Comparison of ENCODE assay signal across 9 mouse cellular contexts in genomic region chr1:73955259-73955842, GRCm38 (mm10).
DNase-seq lines count a peak whose midpoint lies in the region; ATAC-seq lines count a peak whose summit lies in the region.
"Had no signal": no experiment of that assay in that cellular context is flagged by ENCODE, and none has a peak within 500 bp of the region (broad histone marks: within the 10 kb centered on the region; RNA-seq: fewer than 3 reads in every experiment).

No protein-coding gene starts in this region.

- H3K9me3 ChIP-seq in heart, embryonic 14.5 days (ENCODE audit: control insufficient read depth, low read length) = no peaks in the 10 kb centered on the region
- H3K9me3 ChIP-seq in limb, embryonic 10.5 days (replicated peaks) = no peaks in the 10 kb centered on the region
- H3K9me3 ChIP-seq in stomach, embryonic 14.5 days (ENCODE audit: control insufficient read depth, low read depth, low read length) = no peaks in the 10 kb centered on the region

- ATAC-seq in heart, embryonic 14.5 days (ENCODE audit: insufficient number of reproducible peaks, insufficient read depth, low FRiP score, low read depth) = peak; percentile 42; the same call in 1 of the 2 replicates
- ATAC-seq in stomach, embryonic 14.5 days (ENCODE audit: insufficient number of reproducible peaks, insufficient read depth, low FRiP score, low read depth) = peak; percentile 68

- peak; percentile 33 for DNase-seq in 416B (ENCODE audit: low read depth)
- peak; percentile 65 for DNase-seq in adrenal gland, adult 8-10 months
- no peak for DNase-seq in limb, embryonic 10.5 days (ENCODE audit: low spot score)
- no peak for DNase-seq in layer of hippocampus, postnatal 10 days (ENCODE audit: low spot score in 2 of 2)
- DNase-seq in left cerebral cortex, adult 9 months (ENCODE audit: low spot score in 2 of 2) = no peak
- DNase-seq in cerebellum, adult 11-12 months = no peak

- peak overlapping the region; percentile 31 for H3K9ac ChIP-seq in heart, embryonic 14.5 days (ENCODE audit: low read length)
- no peak overlapping the region for H3K9ac ChIP-seq in stomach, embryonic 14.5 days (replicated peaks; ENCODE audit: low read depth, low read length)
- H3K9ac ChIP-seq: liver, embryonic 14.5 days had no signal

- no peak overlapping the region for H3K4me3 ChIP-seq in heart, embryonic 14.5 days (ENCODE audit: control insufficient read depth in 1 of 2, insufficient read depth in 1 of 2, low read depth in 1 of 2, low read length in 2 of 2)
- H3K4me3 ChIP-seq in limb, embryonic 10.5 days = no peak overlapping the region
- no peak overlapping the region for H3K4me3 ChIP-seq in stomach, embryonic 14.5 days (ENCODE audit: low read depth, low read length)

- no peaks in the 10 kb centered on the region for H3K27me3 ChIP-seq in heart, embryonic 14.5 days (ENCODE audit: control insufficient read depth, insufficient read depth, low read length)
- no peaks in the 10 kb centered on the region for H3K27me3 ChIP-seq in limb, embryonic 10.5 days (ENCODE audit: low read depth, poor library complexity, severe bottlenecking)
- H3K27me3 ChIP-seq in stomach, embryonic 14.5 days (ENCODE audit: control insufficient read depth, insufficient read depth, low read length) = no peaks in the 10 kb centered on the region

- peaks cover 63 to 92% of the 10 kb centered on the region in 2 experiments for H3K4me1 ChIP-seq in heart, embryonic 14.5 days (ENCODE audit: control insufficient read depth in 2 of 2, insufficient read depth in 2 of 2, low read length in 2 of 2)
- peaks cover 49% of the 10 kb centered on the region for H3K4me1 ChIP-seq in limb, embryonic 10.5 days
- peaks cover 52% of the 10 kb centered on the region for H3K4me1 ChIP-seq in stomach, embryonic 14.5 days (ENCODE audit: control insufficient read depth, insufficient read depth, low read length)

- H3K27ac ChIP-seq in heart, embryonic 14.5 days (replicated peaks in 1 of 2; ENCODE audit: control insufficient read depth in 1 of 2, insufficient read depth in 1 of 2, low read depth in 2 of 2, low read length in 2 of 2) = peak overlapping the region; percentile 79 to 84
- peak overlapping the region; percentile 61 for H3K27ac ChIP-seq in limb, embryonic 10.5 days
- H3K27ac ChIP-seq in stomach, embryonic 14.5 days (ENCODE audit: low read length) = peak overlapping the region; percentile 56
- H3K27ac ChIP-seq: liver, embryonic 14.5 days had no signal

- 6% methylated on average over 4 of the region's 4 CpGs for whole genome bisulfite sequencing in heart, embryonic 14.5 days
- 21% methylated on average over 4 of the region's 4 CpGs for WGBS in limb, embryonic 10.5 days
- 21% methylated on average over 4 of the region's 4 CpGs for WGBS in stomach, embryonic 14.5 days

- peaks cover 65% of the 10 kb centered on the region for H3K36me3 ChIP-seq in heart, embryonic 14.5 days (ENCODE audit: control insufficient read depth, insufficient read depth, low read length)
- peaks cover 61% of the 10 kb centered on the region for H3K36me3 ChIP-seq in limb, embryonic 10.5 days
- H3K36me3 ChIP-seq in stomach, embryonic 14.5 days (ENCODE audit: control insufficient read depth, insufficient read depth, low read length) = peaks cover 10% of the 10 kb centered on the region

- peak overlapping the region; percentile 31 for H3K4me2 ChIP-seq in heart, embryonic 14.5 days (ENCODE audit: low read length)
- H3K4me2 ChIP-seq in stomach, embryonic 14.5 days (replicated peaks; ENCODE audit: low read depth, low read length) = peak overlapping the region; percentile 5; the same call in 1 of the 2 replicates

Comparison
In these comparisons a context has a peak if more than half of its experiments do, and no peak if none do; other contexts are left out.
1. DNase-seq: peak in 416B (single experiment) and adrenal gland, adult 8-10 months (single experiment); none in limb, embryonic 10.5 days (single experiment), layer of hippocampus, postnatal 10 days (0 of 2), left cerebral cortex, adult 9 months (0 of 2) and cerebellum, adult 11-12 months (single experiment).
2. Peak in every context shown above with its lines, with median percentiles within 50 percentile points of each other: H3K27ac ChIP-seq.